Mouse (Mus musculus): ENCODE data around the gene Lrrc3c. TPM values are rescaled to one million over a fixed set of nuclear protein-coding genes. Genes with fewer than 3 reads are reported as not detected.
"Not testable (repeated sequence)": the region's sequence is repeated elsewhere in the genome, so short reads cannot be mapped to it uniquely, and the experiment has no call there.

The Lrrc3c gene
- polyA plus RNA-seq, 1 experiment from 2014 or later, result not detected

- WGBS (ENCODE audit: missing documents), result 85% methylated on average over 19 of the region's 19 CpGs
- Histone ChIP-seq H3K79me2 (ENCODE audit: inconsistent target) (peaks cover 10% of the 10 kb centered on the region), H3K4me3 (ENCODE audit: inconsistent target) (no peak overlapping the region), H3K36me3 (ENCODE audit: inconsistent target) (no peaks in the 10 kb centered on the region), H3K27ac (no peak overlapping the region)
These were observed 7.3 kb upstream of the Lrrc3c start for GRCm38 (mm10) chr11:98590548-98591445.

GRCm38 (mm10) chr11:98595021-98595420 lies 3.1 kb upstream of the Lrrc3c start:
- H3K4me3 ChIP-seq (ENCODE audit: inconsistent target), result no peak overlapping the region
- 51% methylated on average over 6 of the region's 6 CpGs for WGBS (ENCODE audit: missing documents)
- H3K27ac ChIP-seq, result no peak overlapping the region
- no peaks in the 10 kb centered on the region for H3K36me3 ChIP-seq (ENCODE audit: inconsistent target)
- no peaks in the 10 kb centered on the region for H3K79me2 ChIP-seq (ENCODE audit: inconsistent target)

GRCm38 (mm10) chr11:98595473-98595872 lies 2.6 kb upstream of the Lrrc3c start:
- H3K36me3 ChIP-seq (ENCODE audit: inconsistent target), result no peaks in the 10 kb centered on the region
- no peak overlapping the region for H3K27ac ChIP-seq
- 71% methylated on average over 7 of the region's 10 CpGs for WGBS (ENCODE audit: missing documents)
- H3K79me2 ChIP-seq (ENCODE audit: inconsistent target), result no peaks in the 10 kb centered on the region
- H3K4me3 ChIP-seq (ENCODE audit: inconsistent target), result no peak overlapping the region

GRCm38 (mm10) chr11:98595955-98596354 lies 2.1 kb upstream of the Lrrc3c start:
- no peak overlapping the region for H3K27ac ChIP-seq
- no peaks in the 10 kb centered on the region for H3K36me3 ChIP-seq (ENCODE audit: inconsistent target)
- H3K4me3 ChIP-seq (ENCODE audit: inconsistent target), result no peak overlapping the region
- 94% methylated on average over 2 of the region's 3 CpGs for WGBS (ENCODE audit: missing documents)
- no peaks in the 10 kb centered on the region for H3K79me2 ChIP-seq (ENCODE audit: inconsistent target)

GRCm38 (mm10) chr11:98597363-98597762 lies 728 bp upstream of the Lrrc3c start:
- WGBS (ENCODE audit: missing documents), result 15% methylated on average over 6 of the region's 6 CpGs
- H3K4me3 ChIP-seq (ENCODE audit: inconsistent target), result no peak overlapping the region
- H3K79me2 ChIP-seq (ENCODE audit: inconsistent target), result no peaks in the 10 kb centered on the region
- no peaks in the 10 kb centered on the region for H3K36me3 ChIP-seq (ENCODE audit: inconsistent target)
- no peak overlapping the region for H3K27ac ChIP-seq

GRCm38 (mm10) chr11:98598851-98599290 lies 780 bp downstream of the Lrrc3c start:
- H3K27ac ChIP-seq, result no peak overlapping the region
- no peak overlapping the region for H3K4me3 ChIP-seq (ENCODE audit: inconsistent target)
- H3K36me3 ChIP-seq (ENCODE audit: inconsistent target), result no peaks in the 10 kb centered on the region
- no peaks in the 10 kb centered on the region for H3K79me2 ChIP-seq (ENCODE audit: inconsistent target)
- WGBS (ENCODE audit: missing documents), result 55% methylated on average over 18 of the region's 18 CpGs

GRCm38 (mm10) chr11:98599291-98599690 lies 1.2 kb downstream of the Lrrc3c start:
- 26% methylated on average over 18 of the region's 18 CpGs for WGBS (ENCODE audit: missing documents)
- no peaks in the 10 kb centered on the region for H3K79me2 ChIP-seq (ENCODE audit: inconsistent target)
- no peak overlapping the region for H3K4me3 ChIP-seq (ENCODE audit: inconsistent target)
- no peak overlapping the region for H3K27ac ChIP-seq
- H3K36me3 ChIP-seq (ENCODE audit: inconsistent target), result no peaks in the 10 kb centered on the region

GRCm38 (mm10) chr11:98602090-98602690 lies 4.1 kb downstream of the Lrrc3c start:
- H3K4me3 ChIP-seq (ENCODE audit: inconsistent target), result no peak overlapping the region
- H3K27ac ChIP-seq, result no peak overlapping the region
- no peaks in the 10 kb centered on the region for H3K36me3 ChIP-seq (ENCODE audit: inconsistent target)
- no peaks in the 10 kb centered on the region for H3K79me2 ChIP-seq (ENCODE audit: inconsistent target)
- 6% methylated on average over 19 of the region's 20 CpGs for WGBS (ENCODE audit: missing documents)

- 87% methylated on average over 2 of the region's 2 CpGs for WGBS (ENCODE audit: missing documents)
- no peak overlapping the region for H3K4me3 ChIP-seq (ENCODE audit: inconsistent target)
- H3K79me2 ChIP-seq (ENCODE audit: inconsistent target), result no peaks in the 10 kb centered on the region
- no peak overlapping the region for H3K27ac ChIP-seq
- no peaks in the 10 kb centered on the region for H3K36me3 ChIP-seq (ENCODE audit: inconsistent target)
These were observed 5.9 kb downstream of the Lrrc3c start for GRCm38 (mm10) chr11:98603953-98604352.

- H3K36me3 ChIP-seq (ENCODE audit: inconsistent target); H3K4me3 ChIP-seq (ENCODE audit: inconsistent target); H3K79me2 ChIP-seq (ENCODE audit: inconsistent target); H3K27ac ChIP-seq: not testable (repeated sequence)
- 73% methylated on average over 6 of the region's 6 CpGs for WGBS (ENCODE audit: missing documents)
These were observed 6.8 kb downstream of the Lrrc3c start for GRCm38 (mm10) chr11:98604911-98605310.

GRCm38 (mm10) chr11:98606763-98607162 lies 8.7 kb downstream of the Lrrc3c start:
- no peaks in the 10 kb centered on the region for H3K36me3 ChIP-seq (ENCODE audit: inconsistent target)
- no peak overlapping the region for H3K4me3 ChIP-seq (ENCODE audit: inconsistent target)
- no peak overlapping the region for H3K27ac ChIP-seq
- H3K79me2 ChIP-seq (ENCODE audit: inconsistent target), result no peaks in the 10 kb centered on the region
- 7% methylated on average over 3 of the region's 3 CpGs for WGBS (ENCODE audit: missing documents)

- H3K27ac ChIP-seq, result no peak overlapping the region
- H3K79me2 ChIP-seq (ENCODE audit: inconsistent target), result no peaks in the 10 kb centered on the region
- no peaks in the 10 kb centered on the region for H3K36me3 ChIP-seq (ENCODE audit: inconsistent target)
- no peak overlapping the region for H3K4me3 ChIP-seq (ENCODE audit: inconsistent target)
- 96% methylated on average over 13 of the region's 13 CpGs for WGBS (ENCODE audit: missing documents)
These were observed 22.7 kb downstream of the Lrrc3c start for GRCm38 (mm10) chr11:98620791-98621190.

GRCm38 (mm10) chr11:98623981-98624380 lies 25.9 kb downstream of the Lrrc3c start:
- not testable (repeated sequence) for H3K36me3 ChIP-seq (ENCODE audit: inconsistent target); H3K4me3 ChIP-seq (ENCODE audit: inconsistent target); H3K79me2 ChIP-seq (ENCODE audit: inconsistent target); H3K27ac ChIP-seq
- 82% methylated on average over 6 of the region's 6 CpGs for WGBS (ENCODE audit: missing documents)

GRCm38 (mm10) chr11:98624381-98624780 lies 26.3 kb downstream of the Lrrc3c start:
- not testable (repeated sequence) for H3K79me2 ChIP-seq (ENCODE audit: inconsistent target); H3K36me3 ChIP-seq (ENCODE audit: inconsistent target); H3K4me3 ChIP-seq (ENCODE audit: inconsistent target); H3K27ac ChIP-seq
- 100% methylated on average over 1 of the region's 2 CpGs for WGBS (ENCODE audit: missing documents)

GRCm38 (mm10) chr11:98625611-98626410 lies 27.7 kb downstream of the Lrrc3c start, which contains the start of the genes Gm12355 and Gsdma3:
Gene Gm12355, minus strand, starts transcription at chr11:98625661.
Gene Gsdma3, plus strand, starts transcription at chr11:98626360.
- Histone ChIP-seq H3K36me3 (ENCODE audit: inconsistent target) (no peaks in the 10 kb centered on the region), H3K79me2 (ENCODE audit: inconsistent target) (no peaks in the 10 kb centered on the region), H3K4me3 (ENCODE audit: inconsistent target) (no peak within 1 kb of the TSS), H3K27ac (no peak within 1 kb of the TSS)
- 91% methylated on average over 10 of the region's 10 CpGs for WGBS (ENCODE audit: missing documents)

Data from macrophage (primary cell).